Mouse (Mus musculus): Measurements from ENCODE around the gene Gm10642. TPM values are rescaled to one million over a fixed set of nuclear protein-coding genes. Genes with fewer than 3 reads are reported as not detected.

Gm10642 gene
- total RNA-seq, 2 experiments from 2014 or later = 1.1 to 1.5 TPM

- DNase-seq (ENCODE audit: low spot score in 2 of 2) = no peak
- intact Hi-C loops (cut with DNase I) = loop anchor here (10.0 kb wide), 2 partner anchors 174 to 264 kb away; no protein-coding TSS in a partner anchor
Observed at GRCm38 (mm10) chr9:70670381-70670780, 14.3 kb downstream of the Gm10642 start.

DNA sequence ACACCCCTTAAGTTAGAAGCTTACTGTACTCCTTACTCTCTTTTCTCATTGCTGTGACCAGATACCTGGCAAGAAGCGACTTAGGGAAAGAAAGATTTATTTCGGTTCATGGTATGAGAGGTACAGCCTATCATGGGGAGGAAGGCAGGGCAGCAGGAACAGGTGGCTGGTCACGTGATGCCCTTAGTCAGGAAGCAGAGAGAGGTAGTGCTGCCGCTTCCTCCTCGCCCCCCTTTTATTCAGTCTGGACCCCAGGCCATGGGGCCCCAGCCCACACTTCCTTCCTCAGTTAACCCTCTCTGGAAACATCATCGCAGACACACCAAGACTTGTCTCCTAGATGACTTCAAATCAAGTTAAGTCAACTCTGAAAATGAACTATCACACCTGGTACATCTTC lies 15.2 kb downstream of the Gm10642 start:
- no peak for DNase-seq (ENCODE audit: low spot score in 2 of 2)
- intact Hi-C loops (cut with DNase I) = loop anchor here (10.0 kb wide), 2 partner anchors 174 to 264 kb away; no protein-coding TSS in a partner anchor

- intact Hi-C loops (cut with DNase I) = loop anchor here (10.0 kb wide), 2 partner anchors 173 to 263 kb away; no protein-coding TSS in a partner anchor
- peak in 1 of 2 experiments; percentile 25 for DNase-seq (ENCODE audit: low spot score in 2 of 2)
Observed at GRCm38 (mm10) chr9:70671772-70672579, 15.9 kb downstream of the Gm10642 start.

DNA sequence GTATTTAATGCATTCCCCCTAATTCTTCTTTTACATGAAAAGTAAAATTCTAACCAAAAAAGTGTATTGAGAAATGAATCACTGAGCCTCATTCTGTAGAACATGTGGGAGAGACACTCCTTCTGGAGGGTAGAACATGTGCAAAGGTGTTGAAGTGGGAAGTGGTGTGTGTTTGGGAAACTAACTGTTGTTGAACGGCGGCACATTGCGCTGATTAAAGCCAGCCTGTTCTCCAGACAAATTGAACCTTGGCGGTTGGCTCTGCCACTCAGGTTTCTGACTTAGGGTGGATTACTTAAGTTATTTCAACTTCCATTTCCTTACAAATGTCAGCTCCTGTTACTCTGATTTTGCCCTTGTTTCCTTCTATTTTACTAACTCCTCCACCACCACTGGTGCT lies 17.6 kb downstream of the Gm10642 start:
- intact Hi-C loops (cut with DNase I) = loop anchor here (10.0 kb wide), 2 partner anchors 171 to 261 kb away; no protein-coding TSS in a partner anchor
- peak in 1 of 2 experiments; percentile 43 for DNase-seq (ENCODE audit: low spot score in 2 of 2)

- intact Hi-C loops (cut with DNase I) = loop anchor here (5.0 to 10.0 kb wide), 3 partner anchors 170 to 402 kb away; no protein-coding TSS in a partner anchor
Observed at GRCm38 (mm10) chr9:70675117-70675516, 19.1 kb downstream of the Gm10642 start.

DNA sequence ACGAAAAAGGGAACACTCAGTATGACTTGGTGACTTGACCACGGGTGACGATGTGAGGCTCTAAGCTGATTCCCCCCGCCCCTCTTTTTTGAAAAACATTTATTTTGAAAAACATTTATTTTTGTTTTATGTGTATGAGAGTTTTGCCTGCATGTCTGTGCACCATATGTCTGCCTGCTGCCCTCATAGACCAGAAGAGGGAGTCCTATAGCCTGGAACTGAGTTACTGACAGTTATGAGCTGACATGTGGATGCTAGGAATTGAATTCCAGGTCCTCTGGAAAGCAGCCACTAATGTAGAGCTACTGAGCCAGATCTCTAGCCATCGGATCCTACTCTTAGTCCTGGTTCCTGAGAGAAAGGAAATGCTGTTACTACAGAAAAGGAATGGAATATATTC lies 19.9 kb downstream of the Gm10642 start:
- intact Hi-C loops (cut with DNase I) = loop anchor here (5.0 to 10.0 kb wide), 3 partner anchors 169 to 401 kb away; no protein-coding TSS in a partner anchor
- DNase-seq (ENCODE audit: low spot score in 2 of 2) = no peak

More at GRCm38 (mm10) chr9:70675117-70675516, 19.1 kb downstream of the Gm10642 start:
- DNase-seq (ENCODE audit: low spot score in 2 of 2) = no peak

GRCm38 (mm10) chr9:70678682-70679131 lies 22.7 kb downstream of the Gm10642 start, which contains the start of gene Adam10:
Gene Adam10, plus strand, starts transcription at chr9:70678997.
- intact Hi-C loops (cut with DNase I) = loop anchor here (1.0 to 10.0 kb wide), 4 partner anchors 21 to 399 kb away; partner anchors contain the start of gene Mindy2
- peak; percentile 96 to 99 for DNase-seq (ENCODE audit: low spot score in 2 of 2)

- intact Hi-C loops (cut with DNase I) = loop anchor here (1.0 to 10.0 kb wide), 4 partner anchors 22 to 398 kb away; partner anchors contain the start of gene Mindy2
Observed at GRCm38 (mm10) chr9:70679132-70680091, 23.4 kb downstream of the Gm10642 start.

GRCm38 (mm10) chr9:70682202-70682601 lies 26.2 kb downstream of the Gm10642 start:
- DNase-seq (ENCODE audit: low spot score in 2 of 2) = no peak
- intact Hi-C loops (cut with DNase I) = no loop called here

More at GRCm38 (mm10) chr9:70679132-70680091, 23.4 kb downstream of the Gm10642 start:
- peak; percentile 26 to 45 for DNase-seq (ENCODE audit: low spot score in 2 of 2)

- intact Hi-C loops (cut with DNase I) = no loop called here
- DNase-seq (ENCODE audit: low spot score in 2 of 2) = no peak
Observed at GRCm38 (mm10) chr9:70688301-70688968, 32.4 kb downstream of the Gm10642 start.

GRCm38 (mm10) chr9:70689926-70690325 lies 33.9 kb downstream of the Gm10642 start:
- DNase-seq (ENCODE audit: low spot score in 2 of 2) = no peak
- intact Hi-C loops (cut with DNase I) = no loop called here

DNA sequence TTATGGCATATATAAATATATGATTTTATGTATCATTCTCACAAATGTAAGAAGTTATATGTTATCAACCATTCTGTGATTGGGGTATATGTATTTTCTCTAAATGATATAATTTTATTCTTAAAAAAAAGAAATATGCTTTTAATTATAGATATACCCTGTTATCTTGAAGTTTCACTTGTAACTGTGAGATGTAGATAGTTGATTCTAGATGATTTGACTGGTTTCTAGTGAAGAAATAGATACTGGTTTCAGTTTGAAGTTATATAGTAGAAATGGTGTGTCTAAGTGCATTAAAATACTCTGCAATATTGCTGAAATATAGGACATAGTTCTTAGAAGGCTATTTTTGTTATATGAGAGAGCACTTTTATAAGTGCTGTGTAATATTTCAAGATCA lies 34.5 kb downstream of the Gm10642 start:
- no peak for DNase-seq (ENCODE audit: low spot score in 2 of 2)
- intact Hi-C loops (cut with DNase I) = no loop called here

- intact Hi-C loops (cut with DNase I) = no loop called here
- no peak for DNase-seq (ENCODE audit: low spot score in 2 of 2)
Observed at GRCm38 (mm10) chr9:70691772-70692693, 36.0 kb downstream of the Gm10642 start.

DNA sequence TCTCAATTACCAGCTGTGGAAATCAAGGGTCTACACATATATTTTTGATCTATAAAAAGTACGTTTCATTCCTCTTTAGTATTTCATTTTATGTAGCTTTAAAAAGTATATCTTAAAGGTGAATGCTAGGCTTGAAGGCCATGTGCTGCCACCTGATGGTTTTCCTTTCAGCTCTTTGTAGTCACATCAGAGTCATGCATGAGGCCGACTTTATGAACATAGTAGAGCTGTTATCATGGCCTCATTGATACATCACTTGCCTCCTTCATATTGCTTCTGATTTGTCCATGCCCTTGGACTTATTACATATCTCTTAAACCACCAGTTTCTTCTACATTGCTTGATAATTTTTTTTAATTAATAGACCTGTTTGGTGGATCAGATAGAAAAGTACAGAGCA lies 39.7 kb downstream of the Gm10642 start:
- intact Hi-C loops (cut with DNase I) = no loop called here
- DNase-seq (ENCODE audit: low spot score in 2 of 2) = no peak

GRCm38 (mm10) chr9:70698090-70698489 lies 42.0 kb downstream of the Gm10642 start:
- DNase-seq (ENCODE audit: low spot score in 2 of 2) = no peak
- intact Hi-C loops (cut with DNase I) = no loop called here

GRCm38 (mm10) chr9:70703597-70704203 lies 47.6 kb downstream of the Gm10642 start:
- DNase-seq (ENCODE audit: low spot score in 2 of 2) = no peak
- intact Hi-C loops (cut with DNase I) = no loop called here

DNA sequence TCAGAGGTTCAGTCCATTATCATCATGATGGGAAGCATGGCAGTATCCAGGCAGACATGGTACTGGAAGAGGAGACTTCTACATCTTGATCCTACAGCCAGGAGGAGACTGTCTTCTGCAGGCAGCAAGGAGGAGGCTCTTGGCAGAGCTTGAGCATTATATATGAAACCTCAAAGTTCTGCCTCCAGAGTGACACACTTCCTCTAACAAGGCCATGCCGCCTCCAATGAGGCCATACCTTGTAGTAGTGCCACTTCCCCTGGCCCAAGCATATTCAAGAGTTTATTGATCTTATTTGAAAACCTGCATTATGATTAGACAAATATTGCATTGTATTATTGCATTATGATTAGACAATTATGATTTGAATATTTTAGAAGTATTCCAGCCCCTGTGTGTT lies 50.4 kb downstream of the Gm10642 start:
- intact Hi-C loops (cut with DNase I) = no loop called here
- no peak for DNase-seq (ENCODE audit: low spot score in 2 of 2)
